Mouse (Mus musculus): ENCODE results near the gene Gm20390. TPM values are rescaled to one million over a fixed set of nuclear protein-coding genes. Genes with fewer than 3 reads are reported as not detected.

Gm20390 gene
- 79.6 and 83.2 TPM in 2 replicates for polyA plus RNA-seq (2012; rRNA removed)

GRCm38 (mm10) chr11:93968005-93968847, at the start of gene Gm20390, which contains the start of gene Nme1:
Gene Gm20390 (minus strand): TSS chr11:93968293.
Gene Nme1 (minus strand): TSS chr11:93968521.
- DNase-seq: peak; percentile 97 to 98
- Histone ChIP-seq H3K27me3 (ENCODE audit: control insufficient read depth, insufficient read depth, low read length) (no peaks in the 10 kb centered on the region), H3K4me1 (ENCODE audit: control insufficient read depth, insufficient read depth, low read length) (peaks cover 2% of the 10 kb centered on the region; the same call in 1 of the 2 replicates), H3K27ac (ENCODE audit: insufficient read depth, low read length) (peak within 1 kb of the TSS; percentile 61; the same call in 1 of the 2 replicates), H3K4me3 (replicated peaks; ENCODE audit: insufficient read depth, low read depth, low read length) (peak within 1 kb of the TSS; percentile 68)
- under 1% methylated on average over 40 of the region's 40 CpGs for WGBS
- peak; percentile 86 for TF ChIP-seq CTCF (IDR thresholded peaks at IDR 0.05; ENCODE audit: borderline replicate concordance, insufficient read depth, low read depth, low read length)
- TF ChIP-seq POLR2A (IDR thresholded peaks at IDR 0.05; ENCODE audit: borderline replicate concordance, insufficient read depth, low read length): peak; percentile 59; the same call in 1 of the 2 replicates

DNA sequence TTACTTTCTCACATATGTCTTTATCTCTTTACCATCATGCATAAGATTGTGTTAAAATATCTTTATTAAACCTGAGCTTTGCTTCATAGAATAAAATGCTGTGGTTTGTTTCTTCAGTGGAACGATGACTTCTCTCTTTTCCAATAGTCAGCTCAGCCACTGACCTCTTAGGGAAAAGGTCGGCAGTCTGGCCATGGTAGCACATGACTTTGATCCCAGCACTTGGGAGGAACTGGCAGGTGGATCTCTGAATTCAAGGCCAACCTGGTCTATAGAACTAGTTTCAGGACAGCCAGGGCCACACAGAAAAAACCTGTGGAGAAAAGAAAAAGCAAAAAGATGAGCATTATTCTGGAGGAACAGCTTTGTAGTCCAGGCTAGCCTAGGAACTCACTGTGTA, 35.3 kb upstream of the Gm20390 start:
- no peak for TF ChIP-seq CTCF (IDR thresholded peaks at IDR 0.05; ENCODE audit: borderline replicate concordance, insufficient read depth, low read depth, low read length)
- TF ChIP-seq POLR2A (IDR thresholded peaks at IDR 0.05; ENCODE audit: borderline replicate concordance, insufficient read depth, low read length): no peak
- no peak overlapping the region for H3K4me3 ChIP-seq (replicated peaks; ENCODE audit: insufficient read depth, low read depth, low read length)
- DNase-seq: no peak
- no peaks in the 10 kb centered on the region for H3K27me3 ChIP-seq (ENCODE audit: control insufficient read depth, insufficient read depth, low read length)
- 91% methylated on average over 2 of the region's 2 CpGs for WGBS
- H3K27ac ChIP-seq (ENCODE audit: insufficient read depth, low read length): no peak overlapping the region
- H3K4me1 ChIP-seq (ENCODE audit: control insufficient read depth, insufficient read depth, low read length): no peaks in the 10 kb centered on the region; the same call in none of the 2 replicates

DNA sequence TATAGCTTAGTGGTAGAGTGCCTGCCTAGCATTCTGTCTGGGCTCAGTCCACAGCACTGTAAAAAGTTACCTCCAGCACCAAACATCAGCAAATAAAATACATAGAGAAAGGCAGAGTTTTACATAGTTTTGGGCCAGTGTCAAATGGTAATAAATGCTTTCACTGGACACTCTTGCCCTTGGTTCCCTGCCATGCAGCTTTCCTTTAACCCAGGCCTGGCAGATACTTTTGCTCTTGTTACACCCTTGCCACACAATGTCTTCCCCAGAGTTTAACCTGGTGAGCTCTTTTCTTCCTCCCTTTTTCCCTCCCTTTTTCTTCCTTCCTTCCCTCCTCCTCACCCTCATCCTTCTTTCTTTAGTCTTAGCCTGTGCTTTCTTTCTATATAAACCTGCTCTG, 31.2 kb upstream of the Gm20390 start:
- no peaks in the 10 kb centered on the region for H3K27me3 ChIP-seq (ENCODE audit: control insufficient read depth, insufficient read depth, low read length)
- no peak for TF ChIP-seq CTCF (IDR thresholded peaks at IDR 0.05; ENCODE audit: borderline replicate concordance, insufficient read depth, low read depth, low read length)
- no peak for TF ChIP-seq POLR2A (IDR thresholded peaks at IDR 0.05; ENCODE audit: borderline replicate concordance, insufficient read depth, low read length)
- H3K27ac ChIP-seq (ENCODE audit: insufficient read depth, low read length): no peak overlapping the region
- no peak for DNase-seq
- H3K4me1 ChIP-seq (ENCODE audit: control insufficient read depth, insufficient read depth, low read length): peaks cover 3% of the 10 kb centered on the region
- no peak overlapping the region for H3K4me3 ChIP-seq (replicated peaks; ENCODE audit: insufficient read depth, low read depth, low read length)

- no peak overlapping the region for H3K27ac ChIP-seq (ENCODE audit: insufficient read depth, low read length)
- 5% methylated on average over 13 of the region's 13 CpGs for WGBS
- H3K27me3 ChIP-seq (ENCODE audit: control insufficient read depth, insufficient read depth, low read length): no peaks in the 10 kb centered on the region
- peak; percentile 26 to 33 for DNase-seq
- H3K4me3 ChIP-seq (replicated peaks; ENCODE audit: insufficient read depth, low read depth, low read length): peak overlapping the region; percentile 53
- peaks cover 3% of the 10 kb centered on the region for H3K4me1 ChIP-seq (ENCODE audit: control insufficient read depth, insufficient read depth, low read length)
- TF ChIP-seq CTCF (IDR thresholded peaks at IDR 0.05; ENCODE audit: borderline replicate concordance, insufficient read depth, low read depth, low read length) (no peak), POLR2A (IDR thresholded peaks at IDR 0.05; ENCODE audit: borderline replicate concordance, insufficient read depth, low read length) (no peak)
Measured at GRCm38 (mm10) chr11:93997141-93997775, 29.2 kb upstream of the Gm20390 start.

GRCm38 (mm10) chr11:93996306-93997140, 28.4 kb upstream of the Gm20390 start:
- peak overlapping the region; percentile 93 for H3K4me3 ChIP-seq (replicated peaks; ENCODE audit: insufficient read depth, low read depth, low read length)
- WGBS: under 1% methylated on average over 57 of the region's 58 CpGs
- peaks cover 3% of the 10 kb centered on the region for H3K4me1 ChIP-seq (ENCODE audit: control insufficient read depth, insufficient read depth, low read length)
- H3K27me3 ChIP-seq (ENCODE audit: control insufficient read depth, insufficient read depth, low read length): no peaks in the 10 kb centered on the region
- TF ChIP-seq CTCF (IDR thresholded peaks at IDR 0.05; ENCODE audit: borderline replicate concordance, insufficient read depth, low read depth, low read length): no peak
- TF ChIP-seq POLR2A (IDR thresholded peaks at IDR 0.05; ENCODE audit: borderline replicate concordance, insufficient read depth, low read length): no peak
- peak overlapping the region; percentile 73 for H3K27ac ChIP-seq (ENCODE audit: insufficient read depth, low read length)
- DNase-seq: no peak

GRCm38 (mm10) chr11:93995720-93996305, 27.7 kb upstream of the Gm20390 start, which contains the start of gene Spag9:
Gene Spag9 (plus strand): TSS chr11:93996091.
- TF ChIP-seq CTCF (IDR thresholded peaks at IDR 0.05; ENCODE audit: borderline replicate concordance, insufficient read depth, low read depth, low read length) (no peak), POLR2A (IDR thresholded peaks at IDR 0.05; ENCODE audit: borderline replicate concordance, insufficient read depth, low read length) (peak; percentile 90)
- Histone ChIP-seq H3K4me1 (ENCODE audit: control insufficient read depth, insufficient read depth, low read length) (peaks cover 3% of the 10 kb centered on the region), H3K27me3 (ENCODE audit: control insufficient read depth, insufficient read depth, low read length) (no peaks in the 10 kb centered on the region), H3K4me3 (replicated peaks; ENCODE audit: insufficient read depth, low read depth, low read length) (peak within 1 kb of the TSS; percentile 100), H3K27ac (ENCODE audit: insufficient read depth, low read length) (peak within 1 kb of the TSS; percentile 99)
- DNase-seq: peak; percentile 91 to 94
- WGBS: 2% methylated on average over 55 of the region's 70 CpGs
